Mouse (Mus musculus): ENCODE data around the gene Astn2. TPM values are rescaled to one million over a fixed set of nuclear protein-coding genes. Genes with fewer than 3 reads are reported as not detected.

Astn2 gene
- polyA plus RNA-seq, 1 experiment from 2014 or later = 0.77 TPM

DNA sequence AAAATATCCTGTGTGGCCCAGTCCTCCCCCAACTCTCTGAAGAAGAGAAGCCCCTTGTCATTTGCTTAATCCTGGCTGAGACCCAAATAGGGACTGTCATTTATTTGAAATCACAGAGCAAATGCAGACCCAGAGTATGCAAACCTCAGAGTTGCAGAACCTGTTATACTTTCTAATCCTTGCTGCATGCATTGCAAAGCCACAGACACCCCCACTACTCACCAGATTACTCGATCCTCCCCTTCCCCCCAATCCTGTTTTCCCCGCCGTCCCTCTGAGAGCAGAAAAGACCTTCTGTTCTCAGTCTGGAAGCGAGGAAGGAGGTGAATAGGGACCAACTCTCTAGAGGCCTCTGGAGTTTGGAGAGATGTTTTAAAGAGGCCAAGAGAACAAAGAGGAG lies 13.9 kb downstream of the Astn2 start:
- Histone ChIP-seq H3K4me1 (replicated peaks) (peaks cover 7% of the 10 kb centered on the region; the same call in 1 of the 2 replicates), H3K36me3 (no peaks in the 10 kb centered on the region), H3K4me3 (no peak overlapping the region), H3K27me3 (ENCODE audit: insufficient read depth, poor library complexity, severe bottlenecking) (no peaks in the 10 kb centered on the region), H3K27ac (no peak overlapping the region), H3K9me3 (no peaks in the 10 kb centered on the region)
- DNase-seq (ENCODE audit: low spot score) = no peak
- 17% methylated on average over 4 of the region's 4 CpGs for WGBS

DNA sequence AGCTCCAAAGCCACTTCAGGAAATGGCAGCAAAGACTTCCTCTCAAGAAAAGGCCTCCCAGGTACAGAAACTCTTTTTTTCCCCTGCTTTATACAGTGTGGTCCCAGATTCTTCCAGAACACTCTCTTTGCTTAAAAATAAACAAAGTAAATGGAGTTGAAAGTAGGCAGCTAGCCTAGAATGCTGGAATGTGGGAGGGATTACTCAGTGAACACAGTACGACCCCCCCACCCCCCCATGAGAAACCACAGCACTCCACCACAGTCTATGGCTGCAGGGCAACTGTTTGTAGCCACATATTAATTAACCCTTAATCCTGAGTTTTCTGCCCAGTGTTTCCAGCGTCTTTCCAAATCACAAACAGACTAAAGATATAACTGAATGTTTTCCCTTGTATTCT lies 25.8 kb downstream of the Astn2 start:
- DNase-seq (ENCODE audit: low spot score) = no peak
- H3K27ac ChIP-seq = no peak overlapping the region
- H3K27me3 ChIP-seq (ENCODE audit: insufficient read depth, poor library complexity, severe bottlenecking) = no peaks in the 10 kb centered on the region
- H3K4me1 ChIP-seq (replicated peaks) = no peaks in the 10 kb centered on the region
- H3K9me3 ChIP-seq = no peaks in the 10 kb centered on the region
- H3K4me3 ChIP-seq = no peak overlapping the region
- no peaks in the 10 kb centered on the region for H3K36me3 ChIP-seq
- 53% methylated on average over 2 of the region's 2 CpGs for WGBS

DNA sequence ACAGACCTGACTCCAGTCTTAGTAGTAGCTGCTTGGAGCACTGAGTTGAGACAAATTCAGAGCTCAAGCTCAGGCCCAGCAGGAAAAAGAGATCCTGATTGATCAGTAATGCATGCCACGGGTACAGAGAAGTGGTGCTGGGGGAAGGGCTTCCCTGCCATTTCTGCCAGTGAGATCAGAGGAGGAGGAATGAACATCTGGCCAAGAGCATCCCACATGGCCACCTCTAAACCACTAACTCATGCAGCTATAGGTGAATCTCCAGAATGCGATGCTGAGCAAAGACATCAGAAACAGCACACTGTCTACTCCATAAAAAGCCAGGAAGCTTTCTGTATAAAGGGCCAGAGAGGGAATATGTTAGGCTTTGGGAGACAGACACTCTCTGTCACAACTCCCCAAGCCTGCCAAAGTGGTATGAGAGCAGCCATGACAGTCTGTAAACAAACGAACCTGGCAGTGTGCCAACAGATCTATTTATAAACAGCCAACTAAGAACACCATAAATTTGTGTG lies 33.8 kb downstream of the Astn2 start:
- Histone ChIP-seq H3K27ac (no peak overlapping the region), H3K9me3 (no peaks in the 10 kb centered on the region), H3K27me3 (ENCODE audit: insufficient read depth, poor library complexity, severe bottlenecking) (no peaks in the 10 kb centered on the region), H3K36me3 (no peaks in the 10 kb centered on the region), H3K4me1 (replicated peaks) (0 out of 2 replicates have a peak, but pooled peaks cover under 1% of the 10 kb centered on the region), H3K4me3 (no peak overlapping the region)
- DNase-seq (ENCODE audit: low spot score) = no peak
- 74% methylated on average over 3 of the region's 3 CpGs for WGBS

DNA sequence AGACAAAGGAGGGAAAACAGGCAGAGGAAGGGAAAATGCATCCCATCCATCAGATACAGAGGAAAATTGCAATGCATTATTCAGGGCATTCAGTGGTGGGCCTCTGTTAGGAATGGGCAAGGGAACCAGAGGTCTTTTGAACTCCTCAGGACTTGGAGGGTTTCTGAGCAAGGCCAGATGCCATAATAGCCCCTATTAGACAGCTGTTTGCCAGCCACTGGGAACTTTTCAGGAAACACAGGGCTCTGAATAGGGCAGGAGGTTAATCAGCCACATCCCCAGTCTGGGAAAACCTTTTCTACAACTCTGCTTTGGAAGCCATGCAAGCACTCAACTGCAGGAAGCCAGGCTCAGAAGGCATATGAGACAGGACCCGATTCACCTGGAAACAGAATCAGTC lies 38.9 kb downstream of the Astn2 start:
- no peaks in the 10 kb centered on the region for H3K9me3 ChIP-seq
- H3K4me1 ChIP-seq (replicated peaks) = 0 out of 2 replicates have a peak, but pooled peaks cover 4% of the 10 kb centered on the region
- DNase-seq (ENCODE audit: low spot score) = peak; percentile 29
- H3K27me3 ChIP-seq (ENCODE audit: insufficient read depth, poor library complexity, severe bottlenecking) = no peaks in the 10 kb centered on the region
- no peak overlapping the region for H3K4me3 ChIP-seq
- no peak overlapping the region for H3K27ac ChIP-seq
- no peaks in the 10 kb centered on the region for H3K36me3 ChIP-seq
- WGBS = 75% methylated on average over 1 of the region's 1 CpGs

DNA sequence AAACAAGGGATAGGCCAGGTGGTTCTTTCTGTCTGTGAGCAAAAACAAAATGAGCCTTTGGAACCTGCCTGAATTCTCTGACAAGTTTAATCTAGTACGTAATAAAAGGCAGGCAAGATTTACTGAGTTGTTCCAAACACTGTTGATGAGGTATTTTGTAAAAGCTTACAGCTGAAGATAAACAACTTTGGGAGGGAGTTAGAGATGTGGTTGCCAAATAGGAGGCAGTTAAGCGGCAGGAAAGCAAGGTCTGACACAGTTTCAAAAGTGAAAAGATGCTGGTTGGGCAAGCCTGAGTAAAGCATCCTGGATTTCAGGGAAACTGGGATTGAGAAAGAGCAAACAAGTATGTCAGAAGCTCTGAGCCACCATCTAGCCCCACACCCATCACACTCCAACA lies 59.8 kb downstream of the Astn2 start:
- no peak overlapping the region for H3K4me3 ChIP-seq
- no peak overlapping the region for H3K27ac ChIP-seq
- DNase-seq (ENCODE audit: low spot score) = no peak
- H3K4me1 ChIP-seq (replicated peaks) = no peaks in the 10 kb centered on the region
- H3K36me3 ChIP-seq = no peaks in the 10 kb centered on the region
- WGBS = 88% methylated on average over 2 of the region's 2 CpGs
- H3K27me3 ChIP-seq (ENCODE audit: insufficient read depth, poor library complexity, severe bottlenecking) = no peaks in the 10 kb centered on the region
- no peaks in the 10 kb centered on the region for H3K9me3 ChIP-seq

DNA sequence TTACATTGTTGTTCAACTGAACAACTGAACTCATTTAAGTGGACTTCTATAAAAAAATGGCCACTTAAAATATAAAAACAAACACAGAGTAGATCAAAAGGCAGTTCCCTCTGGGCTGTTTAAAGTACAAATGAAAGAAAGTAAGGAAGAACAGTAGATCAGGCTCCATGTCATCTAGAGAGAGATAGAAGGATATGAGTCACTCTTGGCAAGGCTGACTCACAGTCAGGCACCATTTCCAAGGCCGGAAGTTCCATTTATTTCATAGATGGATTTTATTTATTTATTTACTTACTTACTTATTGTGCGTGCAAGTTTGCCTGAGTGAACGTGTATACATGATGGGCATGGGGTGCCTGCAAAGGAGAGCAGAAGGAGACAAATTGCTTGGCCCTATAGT lies 67.0 kb downstream of the Astn2 start:
- Histone ChIP-seq H3K36me3 (no peaks in the 10 kb centered on the region), H3K27me3 (ENCODE audit: insufficient read depth, poor library complexity, severe bottlenecking) (no peaks in the 10 kb centered on the region), H3K27ac (no peak overlapping the region), H3K9me3 (no peaks in the 10 kb centered on the region), H3K4me3 (no peak overlapping the region), H3K4me1 (replicated peaks) (0 out of 2 replicates have a peak, but pooled peaks cover 5% of the 10 kb centered on the region)
- WGBS = 86% methylated on average over 3 of the region's 3 CpGs
- DNase-seq (ENCODE audit: low spot score) = no peak

DNA sequence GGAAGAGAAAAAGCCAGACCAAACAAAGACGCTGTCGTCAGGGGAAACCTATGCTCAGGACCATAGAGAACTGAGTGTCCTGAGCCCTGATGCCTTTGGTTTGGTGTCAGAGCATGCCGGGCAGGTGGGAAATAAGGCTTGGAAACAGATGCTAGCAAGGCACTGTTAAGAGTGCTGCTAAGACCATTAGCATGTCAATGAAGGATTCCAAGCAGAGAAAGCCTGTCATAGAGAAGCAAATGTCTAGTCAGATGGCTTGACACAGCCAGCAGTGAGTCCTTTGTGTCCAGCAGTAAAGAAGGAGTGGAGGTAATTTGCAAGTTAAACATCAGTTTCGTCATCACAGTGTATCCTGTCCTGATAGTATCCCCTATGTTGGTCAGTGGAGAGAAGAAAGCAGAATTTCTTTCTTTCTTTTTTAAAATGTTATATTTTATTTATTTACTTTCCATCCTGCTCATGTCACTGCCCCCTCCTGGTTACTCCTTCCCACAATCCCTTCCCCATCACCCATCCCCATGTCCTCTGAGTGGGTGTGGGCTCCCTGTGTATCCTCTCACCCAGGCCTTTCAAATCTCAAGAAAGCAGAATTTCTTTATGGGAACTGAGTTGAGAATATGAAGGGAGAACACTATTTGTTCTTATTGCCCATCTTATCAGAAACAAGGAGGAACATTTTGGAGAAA lies 73.7 kb downstream of the Astn2 start:
- Histone ChIP-seq H3K4me3 (no peak overlapping the region), H3K27ac (peak overlapping the region; percentile 78), H3K4me1 (replicated peaks) (peaks cover 16% of the 10 kb centered on the region), H3K27me3 (ENCODE audit: insufficient read depth, poor library complexity, severe bottlenecking) (no peaks in the 10 kb centered on the region), H3K36me3 (no peaks in the 10 kb centered on the region), H3K9me3 (no peaks in the 10 kb centered on the region)
- DNase-seq (ENCODE audit: low spot score) = peak; percentile 38
- WGBS = 9% methylated on average over 4 of the region's 4 CpGs

DNA sequence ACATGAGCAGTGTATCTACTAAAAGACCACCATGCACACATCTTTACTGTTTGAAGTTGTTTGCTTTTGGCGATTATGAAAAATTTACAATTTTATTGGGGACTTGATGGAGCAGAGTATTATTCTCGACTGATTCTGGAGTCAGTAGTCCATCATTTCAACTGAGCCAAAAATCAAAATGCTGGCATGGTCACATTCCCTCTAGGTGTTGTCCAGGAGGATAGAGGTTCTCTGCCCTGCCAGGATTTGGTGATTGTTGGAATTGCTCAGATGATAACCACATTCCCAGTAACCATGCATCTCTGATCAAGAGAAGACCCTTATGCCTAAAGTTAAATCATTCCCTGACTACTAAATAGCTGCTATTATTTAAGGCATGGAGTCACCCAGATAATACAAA lies 83.4 kb downstream of the Astn2 start:
- no peak overlapping the region for H3K27ac ChIP-seq
- no peaks in the 10 kb centered on the region for H3K9me3 ChIP-seq
- H3K4me3 ChIP-seq = no peak overlapping the region
- H3K36me3 ChIP-seq = no peaks in the 10 kb centered on the region
- H3K4me1 ChIP-seq (replicated peaks) = no peaks in the 10 kb centered on the region
- 85% methylated on average over 2 of the region's 2 CpGs for WGBS
- no peak for DNase-seq (ENCODE audit: low spot score)
- H3K27me3 ChIP-seq (ENCODE audit: insufficient read depth, poor library complexity, severe bottlenecking) = peaks cover 3% of the 10 kb centered on the region; the same call in 1 of the 2 replicates

DNA sequence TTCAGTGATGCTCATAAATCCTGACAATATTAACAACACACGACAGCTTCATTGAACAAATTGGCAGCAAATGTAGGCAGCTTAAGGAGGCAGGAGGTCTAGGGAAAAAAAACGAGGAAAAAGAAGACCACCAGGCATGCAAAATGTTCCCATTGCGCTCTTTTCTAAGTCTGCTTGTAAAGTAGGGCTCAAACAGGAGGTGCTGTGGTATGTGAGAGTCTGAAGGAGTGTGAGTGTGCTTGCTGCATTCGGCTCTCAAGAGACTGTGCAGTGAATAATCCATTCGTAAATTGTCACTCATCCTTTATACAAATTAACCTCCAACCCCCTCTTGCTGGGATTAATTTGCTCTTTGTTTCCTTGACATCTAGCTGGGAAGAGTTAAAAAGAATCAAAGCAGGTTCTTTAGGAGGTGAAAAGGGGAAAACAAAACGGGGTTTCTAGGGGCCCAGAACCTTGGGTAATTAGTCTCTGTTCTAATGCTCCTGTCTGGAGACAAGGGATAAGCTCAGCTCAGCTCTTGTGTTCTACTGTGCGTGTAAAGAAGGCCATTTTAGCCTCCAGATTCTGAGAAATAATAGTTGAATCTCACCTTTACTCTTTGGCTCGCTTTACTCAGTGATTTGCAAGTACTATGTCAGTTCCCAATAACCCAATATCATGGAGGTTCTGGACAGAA lies 89.5 kb downstream of the Astn2 start:
- Histone ChIP-seq H3K9me3 (no peaks in the 10 kb centered on the region), H3K27me3 (ENCODE audit: insufficient read depth, poor library complexity, severe bottlenecking) (peaks cover 3% of the 10 kb centered on the region; the same call in 1 of the 2 replicates), H3K4me3 (no peak overlapping the region), H3K27ac (no peak overlapping the region), H3K36me3 (no peaks in the 10 kb centered on the region), H3K4me1 (replicated peaks) (peaks cover 6% of the 10 kb centered on the region; the same call in 1 of the 2 replicates)
- 27% methylated on average over 8 of the region's 8 CpGs for WGBS
- no peak for DNase-seq (ENCODE audit: low spot score)

DNA sequence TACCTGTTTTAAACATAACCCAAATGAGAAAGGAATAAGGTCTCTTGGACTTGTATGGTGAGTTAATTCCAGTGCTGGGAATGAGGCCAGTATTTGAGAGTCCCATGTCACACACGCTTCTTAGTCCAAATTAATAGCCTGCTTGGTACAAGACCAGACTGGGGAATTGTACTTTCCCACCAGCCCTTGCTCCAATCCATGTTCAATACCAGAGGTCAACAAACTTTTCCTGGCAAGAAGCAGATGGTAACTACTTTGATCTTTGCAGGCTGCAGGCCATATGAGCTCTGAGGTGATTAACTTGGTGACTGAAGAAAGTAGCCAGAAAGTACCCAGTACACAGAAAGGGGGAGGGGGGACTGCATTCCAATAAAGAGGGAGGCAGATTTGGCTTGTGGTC lies 91.7 kb downstream of the Astn2 start:
- WGBS = 81% methylated on average over 1 of the region's 1 CpGs
- Histone ChIP-seq H3K4me1 (replicated peaks) (peaks cover 6% of the 10 kb centered on the region; the same call in 1 of the 2 replicates), H3K4me3 (no peak overlapping the region), H3K27ac (no peak overlapping the region), H3K36me3 (no peaks in the 10 kb centered on the region), H3K27me3 (ENCODE audit: insufficient read depth, poor library complexity, severe bottlenecking) (peaks cover 3% of the 10 kb centered on the region; the same call in 1 of the 2 replicates), H3K9me3 (no peaks in the 10 kb centered on the region)
- no peak for DNase-seq (ENCODE audit: low spot score)

DNA sequence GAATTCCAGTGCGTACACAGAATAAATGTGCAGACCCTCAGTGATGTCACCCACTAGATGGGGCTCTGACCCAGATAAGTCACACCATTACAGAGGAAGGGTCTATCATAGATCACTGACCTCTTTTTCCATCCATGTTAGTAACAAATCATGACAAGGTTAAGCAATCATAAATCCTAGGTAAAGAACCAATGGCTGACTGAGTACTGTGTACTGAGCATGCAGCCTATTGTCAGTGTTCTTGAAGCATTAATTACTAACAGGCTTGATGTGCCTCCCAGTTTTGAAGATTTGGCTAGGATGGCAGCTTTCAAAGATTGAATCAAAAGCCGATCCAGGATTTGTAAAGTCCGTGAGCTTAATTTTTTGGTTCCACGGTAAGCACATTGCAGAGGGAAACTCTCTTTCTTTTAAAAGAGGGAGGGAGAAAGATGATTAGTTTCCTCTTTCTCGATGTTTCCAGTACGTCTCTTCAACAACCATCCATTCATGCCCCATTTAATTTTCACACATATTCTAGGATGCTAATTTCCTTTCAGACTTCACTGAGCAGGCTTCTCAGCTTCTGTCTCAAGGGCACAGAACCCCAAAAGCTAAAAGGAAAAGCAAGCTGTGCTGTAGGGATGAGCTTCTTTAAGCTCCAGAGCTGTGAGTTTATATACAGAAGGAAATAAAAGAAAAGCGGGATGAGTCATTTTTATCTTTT lies 93.9 kb downstream of the Astn2 start:
- no peak overlapping the region for H3K27ac ChIP-seq
- 82% methylated on average over 7 of the region's 7 CpGs for WGBS
- no peak for DNase-seq (ENCODE audit: low spot score)

DNA sequence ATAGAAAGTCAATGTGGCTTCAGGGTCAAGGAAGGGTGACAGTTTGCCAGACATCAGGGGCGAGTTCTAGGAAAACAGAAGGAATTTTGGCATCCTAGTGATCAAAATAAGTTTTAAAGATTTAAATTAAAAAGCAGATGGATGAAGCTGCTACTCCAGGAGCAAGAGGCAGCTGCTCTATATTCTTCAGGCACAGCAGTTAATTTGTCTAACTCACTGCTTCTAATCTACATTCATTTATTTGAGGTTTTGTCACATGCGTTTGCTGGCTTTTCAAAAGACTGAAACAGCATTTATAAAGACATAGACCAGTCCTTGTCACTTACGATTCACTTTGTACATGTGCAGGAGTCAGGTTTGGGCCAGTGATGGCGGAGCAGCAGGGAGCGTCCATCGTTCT lies 98.0 kb downstream of the Astn2 start:
- 61% methylated on average over 6 of the region's 6 CpGs for WGBS
- Histone ChIP-seq H3K4me1 (replicated peaks) (peaks cover 4% of the 10 kb centered on the region; the same call in 1 of the 2 replicates), H3K27me3 (ENCODE audit: insufficient read depth, poor library complexity, severe bottlenecking) (no peaks in the 10 kb centered on the region), H3K9me3 (no peaks in the 10 kb centered on the region), H3K27ac (no peak overlapping the region), H3K4me3 (no peak overlapping the region), H3K36me3 (no peaks in the 10 kb centered on the region)
- DNase-seq (ENCODE audit: low spot score) = no peak

More for the DNA sequence above, 93.9 kb downstream of the Astn2 start:
- no peak overlapping the region for H3K4me3 ChIP-seq
- H3K9me3 ChIP-seq = no peaks in the 10 kb centered on the region
- no peaks in the 10 kb centered on the region for H3K27me3 ChIP-seq (ENCODE audit: insufficient read depth, poor library complexity, severe bottlenecking)
- H3K36me3 ChIP-seq = no peaks in the 10 kb centered on the region
- peaks cover 11% of the 10 kb centered on the region for H3K4me1 ChIP-seq (replicated peaks)
